Mouse (Mus musculus) liver, postnatal 0 days (tissue): ENCODE data around the gene Plxna4.

Experiments used
- CTCF ChIP-seq: sonication (generic); IDR thresholded peaks from 2 replicates; pipeline ENCODE4 v1.5.1; 2016; ENCODE audit warnings: antibody characterized with exemption, low read depth
- EP300 ChIP-seq: IDR thresholded peaks from 2 replicates; pipeline ENCODE4 v1.6.1; 2016; ENCODE audit warnings: antibody characterized with exemption, low read depth, mild to moderate bottlenecking

DNA sequence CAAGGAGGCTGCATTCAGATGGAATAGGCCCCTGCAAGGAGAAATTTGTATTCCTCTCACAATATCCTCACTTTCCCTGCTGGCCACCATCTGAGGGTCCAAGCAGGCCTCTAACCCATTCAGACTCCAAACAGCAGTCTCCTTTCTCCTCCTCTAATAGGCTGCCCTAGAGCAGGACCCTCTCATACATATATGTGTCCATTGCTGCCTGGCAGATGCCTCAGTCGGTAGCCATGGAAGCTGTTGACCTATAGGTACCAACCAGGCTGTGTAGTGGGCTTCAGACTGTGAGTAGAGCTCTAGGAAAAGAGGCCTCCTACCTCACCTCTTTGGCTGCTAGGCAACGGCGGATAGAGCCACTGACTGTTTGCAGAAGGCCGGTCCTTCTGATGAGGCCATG is 225.6 kb downstream of the Plxna4 start:
- TF ChIP-seq CTCF (no peak), EP300 (no peak)
